Mouse (Mus musculus) ES-E14 (cell line): Measurements from ENCODE around the gene 2310039H08Rik. TPM values are rescaled to one million over a fixed set of nuclear protein-coding genes. Genes with fewer than 3 reads are reported as not detected.

ENCODE experiments used
- DNase-seq: peaks from one replicate; pipeline ENCODE4 v3.0.0-alpha.2; 2013; ENCODE audit warnings: low read depth, low spot score
- H3K27ac ChIP-seq: 2 replicates; pipeline ENCODE4 v1.5.1; 2012; ENCODE audit warnings: low read depth, mild to moderate bottlenecking, low read length, moderate library complexity, mixed read lengths; ENCODE audit not compliant: poor library complexity, insufficient read depth, severe bottlenecking
- H3K36me3 ChIP-seq: 2 replicates; pipeline ENCODE4 v1.6.1; 2012; ENCODE audit warnings: mild to moderate bottlenecking, low read length, moderate library complexity, mixed read lengths; ENCODE audit not compliant: control insufficient read depth, poor library complexity, insufficient read depth, severe bottlenecking
- H3K4me1 ChIP-seq, 2 experiments: fragments of 150-350 bp in 1 of 2; sonication (generic) in 1 of 2; 2 replicates each; pipeline ENCODE4 v1.6.1; 2012; ENCODE audit warnings: low read length in 2 of 2, mild to moderate bottlenecking in 1 of 2, mixed read lengths in 1 of 2; ENCODE audit not compliant: control insufficient read depth in 2 of 2, insufficient read depth in 2 of 2, poor library complexity in 1 of 2
- H3K4me3 ChIP-seq, 2 experiments: fragments of 150-350 bp in 1 of 2; sonication (generic) in 1 of 2; 2 replicates each; pipeline ENCODE4 v1.5.1; 2012; ENCODE audit warnings: low read length in 2 of 2, low read depth in 1 of 2, mild to moderate bottlenecking in 1 of 2, mixed read lengths in 1 of 2; ENCODE audit not compliant: insufficient read depth in 1 of 2, poor library complexity in 1 of 2, severe bottlenecking in 1 of 2
- H3K9ac ChIP-seq: 2 replicates; pipeline ENCODE4 v1.6.1; 2012; ENCODE audit warnings: low read depth, mild to moderate bottlenecking, low read length, mixed read lengths; ENCODE audit not compliant: poor library complexity, insufficient read depth, severe bottlenecking
- H3K9me3 ChIP-seq: fragments of 150-350 bp; sonication (generic); 2 replicates; pipeline ENCODE4 v1.6.1; 2012; ENCODE audit warnings: low read depth, mild to moderate bottlenecking, low read length; ENCODE audit not compliant: control insufficient read depth, insufficient read depth
- CHD2 ChIP-seq: IDR thresholded peaks from 2 replicates; pipeline ENCODE4 v1.6.1; 2014; ENCODE audit warnings: mild to moderate bottlenecking, low read depth, low read length, inconsistent platforms
- HCFC1 ChIP-seq: IDR thresholded peaks from 2 replicates; pipeline ENCODE4 v1.6.1; 2012; ENCODE audit warnings: low read length, inconsistent platforms, borderline replicate concordance; ENCODE audit not compliant: insufficient read depth
- MAFK ChIP-seq: IDR thresholded peaks from 2 replicates; pipeline ENCODE4 v1.6.1; 2014; ENCODE audit warnings: mild to moderate bottlenecking, low read depth, low read length, inconsistent platforms; ENCODE audit not compliant: insufficient read depth
- ZC3H11A ChIP-seq: IDR thresholded peaks from 2 replicates; pipeline ENCODE4 v1.6.1; 2012; ENCODE audit warnings: low read depth, mild to moderate bottlenecking, inconsistent platforms, low read length, borderline replicate concordance
- ZNF384 ChIP-seq: IDR thresholded peaks from 2 replicates; pipeline ENCODE4 v1.6.1; 2012; ENCODE audit warnings: low read depth, low read length, inconsistent platforms
- in situ Hi-C, 2 experiments: fragments of 600-800 bp; cut with MboI; formaldehyde crosslinking; loops; one replicate each; pipeline ENCODE4 v1.15.1; 2025; ENCODE audit warnings: low sequenced_read_pairs in 2 of 2, inconsistent platforms in 1 of 2; ENCODE audit not compliant: unreplicated experiment in 2 of 2
- total RNA-seq: library from RNA; depleted of rRNA; stranded (reverse); fragments of 300-350 nt; gene quantifications from 2 replicates; pipeline ENCODE4 v1.2.3, GENCODE M21; 2012; rRNA removed

2310039H08Rik gene
- total RNA-seq, 1 experiment, result 19.5 TPM

DNA sequence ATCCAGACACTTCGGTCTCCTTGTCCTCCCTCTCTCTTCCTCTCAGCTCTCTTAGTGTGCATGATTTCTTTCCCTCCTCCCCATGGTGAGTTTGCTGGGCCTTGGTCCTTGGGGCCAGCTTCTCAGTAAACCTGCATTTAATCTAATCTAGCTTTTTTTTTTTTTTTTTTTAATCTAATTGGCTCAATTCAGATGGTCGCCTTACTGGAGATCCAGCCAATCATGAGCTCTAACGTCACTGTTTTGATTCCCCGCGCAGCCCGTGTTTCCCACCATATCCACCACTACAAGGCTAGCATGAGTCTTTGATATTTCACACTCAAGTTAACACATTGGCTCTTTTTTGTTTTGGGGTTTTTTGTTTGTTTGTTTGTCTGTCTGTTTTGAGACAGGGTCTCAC is 42.1 kb downstream of the 2310039H08Rik start:
- TF ChIP-seq ZNF384 (peak; percentile 55; the same call in 1 of the 2 replicates), MAFK (no peak)
- peak overlapping the region; percentile 88; the same call in 1 of the 2 replicates for H3K9ac ChIP-seq
- DNase-seq, result no peak
- in situ Hi-C loops, result no loop called here
- peak overlapping the region; percentile 97; the same call in 1 of the 2 replicates for H3K27ac ChIP-seq
- H3K36me3 ChIP-seq, result peaks cover 7% of the 10 kb centered on the region; the same call in 1 of the 2 replicates
- no peaks in the 10 kb centered on the region for H3K9me3 ChIP-seq
- peak overlapping the region in 1 of 2 experiments; percentile 65; a peak in 1 of 4 replicates for H3K4me3 ChIP-seq
- H3K4me1 ChIP-seq, result peaks cover 12 to 33% of the 10 kb centered on the region in 2 experiments

DNA sequence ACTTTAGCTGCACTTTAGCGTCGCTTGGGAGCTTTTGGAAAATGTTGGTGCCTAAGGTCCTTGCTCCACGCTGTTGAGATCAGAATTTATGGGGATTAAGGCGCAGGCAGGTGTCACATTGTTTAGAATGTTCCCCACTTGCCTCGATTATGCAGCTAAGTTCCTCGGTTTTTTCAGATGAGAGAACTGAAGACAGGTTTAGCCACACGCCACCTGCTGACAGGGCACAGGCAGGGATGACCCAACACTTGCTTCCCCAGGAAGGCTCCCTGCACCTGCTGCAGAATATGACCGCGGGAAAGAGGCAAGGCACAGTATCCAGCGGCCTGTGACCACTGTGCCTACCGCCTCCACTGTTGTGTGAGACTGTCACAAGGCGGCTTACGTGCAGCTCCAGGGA is 43.9 kb downstream of the 2310039H08Rik start:
- in situ Hi-C loops, result no loop called here
- Histone ChIP-seq H3K36me3 (peaks cover 7% of the 10 kb centered on the region; the same call in 1 of the 2 replicates), H3K9ac (peak overlapping the region; percentile 53; the same call in 1 of the 2 replicates), H3K9me3 (no peaks in the 10 kb centered on the region), H3K4me1 (peaks cover 5 to 39% of the 10 kb centered on the region in 2 experiments), H3K27ac (peak overlapping the region; percentile 97), H3K4me3 (peak overlapping the region in 1 of 2 experiments; percentile 15; a peak in 1 of 4 replicates)
- no peak for DNase-seq
- TF ChIP-seq ZNF384, result no peak

DNA sequence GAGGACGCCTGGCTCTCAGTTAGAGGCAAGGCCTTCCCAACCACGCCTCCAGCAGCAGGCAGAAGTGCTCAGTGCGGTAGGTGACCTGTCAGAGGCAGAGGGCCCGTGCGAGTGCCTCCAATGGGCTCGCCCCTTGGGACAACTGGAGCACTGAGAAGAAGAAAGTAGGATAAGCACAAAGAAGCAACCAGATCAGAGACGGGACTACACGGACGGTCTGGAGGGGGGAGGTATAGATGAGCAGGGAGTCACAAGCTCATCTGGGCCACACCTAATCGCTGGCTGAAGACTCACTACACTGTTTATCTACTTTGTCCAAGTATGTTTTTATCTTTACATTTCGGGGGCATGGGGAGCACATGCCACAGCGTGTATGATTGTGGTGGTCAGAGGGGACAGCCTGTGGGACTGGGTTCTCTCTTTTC is 45.3 kb downstream of the 2310039H08Rik start:
- Histone ChIP-seq H3K27ac (no peak overlapping the region; the same call in 1 of the 2 replicates), H3K4me1 (peaks cover 5 to 39% of the 10 kb centered on the region in 2 experiments), H3K4me3 (peak overlapping the region in 1 of 2 experiments; percentile 29; a peak in 1 of 4 replicates), H3K9me3 (no peaks in the 10 kb centered on the region), H3K9ac (no peak overlapping the region; the same call in 1 of the 2 replicates), H3K36me3 (peaks cover 2% of the 10 kb centered on the region; the same call in 1 of the 2 replicates)
- in situ Hi-C loops, result no loop called here
- no peak for DNase-seq
- no peak for TF ChIP-seq ZNF384
- no peak for TF ChIP-seq ZC3H11A
- TF ChIP-seq CHD2, result no peak
- TF ChIP-seq HCFC1, result no peak
- TF ChIP-seq MAFK, result no peak

DNA sequence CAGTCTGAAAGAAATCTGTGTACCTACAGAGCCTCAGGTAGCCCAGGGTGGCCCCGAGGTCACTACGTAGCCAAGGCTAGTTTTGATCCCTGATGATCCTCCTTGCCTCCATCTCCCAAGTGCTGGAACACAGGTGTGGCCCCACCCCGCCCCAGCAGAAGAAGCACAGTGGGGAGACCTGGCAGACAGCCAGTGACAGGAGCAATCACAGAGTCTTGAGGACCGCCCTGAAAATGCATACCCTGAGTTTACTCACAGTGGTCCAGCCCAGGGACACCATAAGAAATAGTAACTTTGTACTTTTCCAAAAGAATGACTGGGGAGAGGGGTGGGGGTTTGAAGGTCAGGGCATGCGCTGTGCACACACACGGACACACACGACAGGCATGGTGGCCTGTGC is 48.2 kb downstream of the 2310039H08Rik start:
- Histone ChIP-seq H3K9ac (no peak overlapping the region), H3K9me3 (no peaks in the 10 kb centered on the region), H3K27ac (no peak overlapping the region), H3K4me1 (peaks cover 5 to 40% of the 10 kb centered on the region in 2 experiments), H3K36me3 (peaks cover 17% of the 10 kb centered on the region; the same call in 1 of the 2 replicates), H3K4me3 (no peak overlapping the region)
- no peak for DNase-seq
- in situ Hi-C loops, result no loop called here
- TF ChIP-seq MAFK, result no peak
- no peak for TF ChIP-seq ZNF384
- TF ChIP-seq HCFC1, result no peak
- TF ChIP-seq CHD2, result no peak
- TF ChIP-seq ZC3H11A, result no peak

Other genes with a start within 250 kb of the 2310039H08Rik start
- gene Cul9, start 226.2 kb upstream of the 2310039H08Rik start, total RNA-seq, result 1.8 and 4.5 TPM in 2 replicates
- 65.2 and 75.6 TPM in 2 replicates for gene Srf, start 216.5 kb upstream of the 2310039H08Rik start, total RNA-seq
- 200 and 384 TPM in 2 replicates for gene Ptk7, start 143.1 kb upstream of the 2310039H08Rik start, total RNA-seq
- gene Klc4, start 126.6 kb upstream of the 2310039H08Rik start, total RNA-seq, result 17.8 and 20.7 TPM in 2 replicates
- 205 and 261 TPM in 2 replicates for gene Mrpl2, start 126.4 kb upstream of the 2310039H08Rik start, total RNA-seq
- 88.5 and 96.1 TPM in 2 replicates for gene Cul7, start 122.3 kb upstream of the 2310039H08Rik start, total RNA-seq
- gene Rrp36, start 98.3 kb upstream of the 2310039H08Rik start, total RNA-seq, result 44.5 and 57.0 TPM in 2 replicates
- gene Mea1, start 93.8 kb upstream of the 2310039H08Rik start, total RNA-seq, result 72.9 and 77.5 TPM in 2 replicates
- 65.1 and 73.0 TPM in 2 replicates for gene Klhdc3, start 91.7 kb upstream of the 2310039H08Rik start, total RNA-seq
- gene Ppp2r5d, start 67.5 kb upstream of the 2310039H08Rik start, total RNA-seq, result 70.6 and 73.0 TPM in 2 replicates
- gene Pex6, start 61.2 kb upstream of the 2310039H08Rik start, total RNA-seq, result 17.8 and 22.2 TPM in 2 replicates
- 1.2 and 4.3 TPM in 2 replicates for gene Gnmt, start 43.5 kb upstream of the 2310039H08Rik start, total RNA-seq
- gene Cnpy3, start 20.4 kb upstream of the 2310039H08Rik start, total RNA-seq, result 69.7 and 122 TPM in 2 replicates
- gene Ptcra, start 8.9 kb upstream of the 2310039H08Rik start, total RNA-seq, result 1.8 and 2.2 TPM in 2 replicates
- gene Rpl7l1, start 10.0 kb downstream of the 2310039H08Rik start, total RNA-seq, result 132 and 179 TPM in 2 replicates
- 20.2 and 27.1 TPM in 2 replicates for gene Bicral, start 85.8 kb downstream of the 2310039H08Rik start, total RNA-seq
- 20.5 and 30.0 TPM in 2 replicates for gene Tbcc, start 118.0 kb downstream of the 2310039H08Rik start, total RNA-seq
- gene Prph2, start 137.8 kb downstream of the 2310039H08Rik start, total RNA-seq, result 0.18 and 0.48 TPM in 2 replicates
- gene Ubr2, start 237.9 kb downstream of the 2310039H08Rik start, total RNA-seq, result 30.8 and 33.6 TPM in 2 replicates